Mouse (Mus musculus): Measurements from ENCODE around the gene Ebpl. TPM values are rescaled to one million over a fixed set of nuclear protein-coding genes. Genes with fewer than 3 reads are reported as not detected.

Gene Ebpl
- polyA plus RNA-seq, 2 experiments, result 1.1 to 4.9 TPM

- Histone ChIP-seq H3K4me3 (ENCODE audit: insufficient read depth in 1 of 2, low read depth in 2 of 2, low read length in 2 of 2) (no peak overlapping the region), H3K4me2 (ENCODE audit: low read depth) (no peak overlapping the region), H3K36me3 (replicated peaks; ENCODE audit: control insufficient read depth, insufficient read depth, low read depth) (no peaks in the 10 kb centered on the region), H3K4me1 (replicated peaks; ENCODE audit: control insufficient read depth in 2 of 2, insufficient read depth in 2 of 2, low read length in 1 of 2) (peaks cover 0 to 4% of the 10 kb centered on the region in 2 experiments; a peak in 2 of 4 replicates), H3K27ac (no peak overlapping the region), H3K9me3 (ENCODE audit: control insufficient read depth, low read length) (no peaks in the 10 kb centered on the region), H3K27me3 (ENCODE audit: control insufficient read depth, insufficient read depth, low read length) (no peaks in the 10 kb centered on the region), H3K9ac (replicated peaks) (no peak overlapping the region)
- no peak for ATAC-seq (ENCODE audit: insufficient read depth)
- 71% methylated on average over 10 of the region's 10 CpGs for WGBS (ENCODE audit: insufficient replicate concordance)
- TF ChIP-seq CTCF (IDR thresholded peaks at IDR 0.05; ENCODE audit: low read depth) (peak; percentile 40; the same call in 1 of the 2 replicates), EP300 (IDR thresholded peaks at IDR 0.05; ENCODE audit: low read depth) (no peak)
- DNase-seq (ENCODE audit: low read depth in 3 of 3, low spot score in 3 of 3), result no peak
These were observed 13.2 kb downstream of the Ebpl start for GRCm38 (mm10) chr14:61346827-61347698.

GRCm38 (mm10) chr14:61344590-61344989 lies 15.6 kb downstream of the Ebpl start:
- no peak overlapping the region for H3K27ac ChIP-seq
- H3K27me3 ChIP-seq (ENCODE audit: control insufficient read depth, insufficient read depth, low read length), result no peaks in the 10 kb centered on the region
- no peak for DNase-seq (ENCODE audit: low read depth in 3 of 3, low spot score in 3 of 3)
- 61% methylated on average over 5 of the region's 5 CpGs for WGBS (ENCODE audit: insufficient replicate concordance)
- H3K4me2 ChIP-seq (ENCODE audit: low read depth), result no peak overlapping the region
- no peaks in the 10 kb centered on the region for H3K9me3 ChIP-seq (ENCODE audit: control insufficient read depth, low read length)
- no peak for TF ChIP-seq CTCF (IDR thresholded peaks at IDR 0.05; ENCODE audit: low read depth)
- no peak for TF ChIP-seq EP300 (IDR thresholded peaks at IDR 0.05; ENCODE audit: low read depth)
- no peak overlapping the region for H3K9ac ChIP-seq (replicated peaks)
- no peak for ATAC-seq (ENCODE audit: insufficient read depth)
- no peaks in the 10 kb centered on the region for H3K36me3 ChIP-seq (replicated peaks; ENCODE audit: control insufficient read depth, insufficient read depth, low read depth)
- H3K4me3 ChIP-seq (ENCODE audit: insufficient read depth in 1 of 2, low read depth in 2 of 2, low read length in 2 of 2), result no peak overlapping the region
- peaks cover 0 to 4% of the 10 kb centered on the region in 2 experiments; a peak in 2 of 4 replicates for H3K4me1 ChIP-seq (replicated peaks; ENCODE audit: control insufficient read depth in 2 of 2, insufficient read depth in 2 of 2, low read length in 1 of 2)

GRCm38 (mm10) chr14:61339381-61339780 lies 20.9 kb downstream of the Ebpl start:
- no peak for TF ChIP-seq EP300 (IDR thresholded peaks at IDR 0.05; ENCODE audit: low read depth)
- no peak for TF ChIP-seq CTCF (IDR thresholded peaks at IDR 0.05; ENCODE audit: low read depth)
- no peak for DNase-seq (ENCODE audit: low read depth in 3 of 3, low spot score in 3 of 3)
- Histone ChIP-seq H3K27me3 (ENCODE audit: control insufficient read depth, insufficient read depth, low read length) (no peaks in the 10 kb centered on the region), H3K4me2 (ENCODE audit: low read depth) (no peak overlapping the region), H3K27ac (no peak overlapping the region), H3K36me3 (replicated peaks; ENCODE audit: control insufficient read depth, insufficient read depth, low read depth) (no peaks in the 10 kb centered on the region), H3K9me3 (ENCODE audit: control insufficient read depth, low read length) (no peaks in the 10 kb centered on the region), H3K4me1 (replicated peaks; ENCODE audit: control insufficient read depth in 2 of 2, insufficient read depth in 2 of 2, low read length in 1 of 2) (no peaks in the 10 kb centered on the region), H3K9ac (replicated peaks) (no peak overlapping the region), H3K4me3 (ENCODE audit: insufficient read depth in 1 of 2, low read depth in 2 of 2, low read length in 2 of 2) (no peak overlapping the region)
- no peak for ATAC-seq (ENCODE audit: insufficient read depth)
- WGBS (ENCODE audit: insufficient replicate concordance), result 62% methylated on average over 4 of the region's 4 CpGs

- H3K27ac ChIP-seq, result no peak overlapping the region
- no peaks in the 10 kb centered on the region for H3K36me3 ChIP-seq (replicated peaks; ENCODE audit: control insufficient read depth, insufficient read depth, low read depth)
- no peaks in the 10 kb centered on the region for H3K27me3 ChIP-seq (ENCODE audit: control insufficient read depth, insufficient read depth, low read length)
- peak; percentile 65 for ATAC-seq (ENCODE audit: insufficient read depth)
- H3K9me3 ChIP-seq (ENCODE audit: control insufficient read depth, low read length), result no peaks in the 10 kb centered on the region
- WGBS (ENCODE audit: insufficient replicate concordance), result 19% methylated on average over 13 of the region's 13 CpGs
- no peak overlapping the region for H3K4me3 ChIP-seq (ENCODE audit: insufficient read depth in 1 of 2, low read depth in 2 of 2, low read length in 2 of 2)
- no peak for TF ChIP-seq EP300 (IDR thresholded peaks at IDR 0.05; ENCODE audit: low read depth)
- TF ChIP-seq CTCF (IDR thresholded peaks at IDR 0.05; ENCODE audit: low read depth), result peak; percentile 90
- no peak overlapping the region for H3K9ac ChIP-seq (replicated peaks)
- peaks cover 0 to 3% of the 10 kb centered on the region in 2 experiments; a peak in 1 of 4 replicates for H3K4me1 ChIP-seq (replicated peaks; ENCODE audit: control insufficient read depth in 2 of 2, insufficient read depth in 2 of 2, low read length in 1 of 2)
- DNase-seq (ENCODE audit: low read depth in 3 of 3, low spot score in 3 of 3), result peak; percentile 59 to 62 (median 60)
- no peak overlapping the region for H3K4me2 ChIP-seq (ENCODE audit: low read depth)
These were observed 29.2 kb downstream of the Ebpl start for GRCm38 (mm10) chr14:61330996-61331561.

GRCm38 (mm10) chr14:61330591-61330990 lies 29.6 kb downstream of the Ebpl start:
- H3K27me3 ChIP-seq (ENCODE audit: control insufficient read depth, insufficient read depth, low read length), result no peaks in the 10 kb centered on the region
- no peak overlapping the region for H3K9ac ChIP-seq (replicated peaks)
- TF ChIP-seq EP300 (IDR thresholded peaks at IDR 0.05; ENCODE audit: low read depth) (no peak), CTCF (IDR thresholded peaks at IDR 0.05; ENCODE audit: low read depth) (no peak)
- no peak for DNase-seq (ENCODE audit: low read depth in 3 of 3, low spot score in 3 of 3)
- H3K4me3 ChIP-seq (ENCODE audit: insufficient read depth in 1 of 2, low read depth in 2 of 2, low read length in 2 of 2), result no peak overlapping the region
- 80% methylated on average over 11 of the region's 11 CpGs for WGBS (ENCODE audit: insufficient replicate concordance)
- ATAC-seq (ENCODE audit: insufficient read depth), result no peak
- no peak overlapping the region for H3K27ac ChIP-seq
- no peaks in the 10 kb centered on the region for H3K36me3 ChIP-seq (replicated peaks; ENCODE audit: control insufficient read depth, insufficient read depth, low read depth)
- H3K9me3 ChIP-seq (ENCODE audit: control insufficient read depth, low read length), result no peaks in the 10 kb centered on the region
- peaks cover 0 to 3% of the 10 kb centered on the region in 2 experiments; a peak in 1 of 4 replicates for H3K4me1 ChIP-seq (replicated peaks; ENCODE audit: control insufficient read depth in 2 of 2, insufficient read depth in 2 of 2, low read length in 1 of 2)
- H3K4me2 ChIP-seq (ENCODE audit: low read depth), result no peak overlapping the region

All from liver, embryonic 14.5 days (tissue).